Mouse (Mus musculus): ENCODE data around the gene Tmem119.
A peak's percentile ranks its signal among the peaks of the same experiment; 100 is the strongest.

DNA sequence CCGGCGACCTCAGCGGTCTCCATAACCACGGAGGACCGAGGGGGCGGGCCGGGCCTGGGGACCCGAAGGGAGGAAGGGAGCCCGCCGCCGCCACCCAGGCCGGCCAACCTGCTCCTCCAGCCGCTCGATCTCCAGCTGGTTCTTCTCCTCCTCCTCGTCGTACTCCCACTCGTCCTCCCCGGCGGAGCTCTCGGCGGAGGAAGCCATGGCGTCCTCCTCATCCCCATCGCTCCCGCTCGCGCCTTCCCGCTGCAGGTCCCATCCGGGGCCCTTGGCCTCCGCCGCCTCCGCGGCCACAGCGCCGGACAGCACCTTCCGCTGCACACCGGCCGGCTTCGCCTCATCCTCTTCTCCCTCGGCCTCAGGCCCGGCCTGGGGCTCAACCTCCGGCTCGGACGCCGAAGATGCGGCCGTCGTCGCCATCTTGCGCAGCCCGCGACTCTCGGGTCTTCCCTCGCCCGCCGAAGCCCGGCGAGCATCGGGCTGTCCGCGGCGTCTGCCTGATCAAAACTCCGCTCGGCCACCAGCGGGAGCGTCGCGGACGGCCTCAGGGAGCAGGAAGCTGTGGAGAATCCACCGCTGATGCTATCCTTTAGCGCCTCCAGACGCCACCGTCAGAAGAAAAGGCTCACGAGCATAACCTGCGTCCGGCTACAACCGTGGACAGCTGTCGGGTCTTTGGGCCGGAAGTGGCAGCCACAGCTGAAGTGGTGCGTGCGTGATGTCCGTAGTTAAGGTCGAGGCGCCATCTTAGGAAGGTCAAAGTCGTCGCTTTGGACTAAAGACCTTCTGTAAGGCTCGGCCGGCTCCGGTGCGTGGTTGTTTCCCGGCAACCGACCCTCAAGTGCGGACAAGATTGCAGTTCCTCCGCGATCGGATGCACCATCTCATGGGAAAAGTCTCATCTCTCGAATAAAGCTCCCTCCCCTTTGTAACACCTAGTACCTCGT lies 28.8 kb downstream of the Tmem119 start:
- TF ChIP-seq CTCF (IDR thresholded peaks at IDR 0.05; ENCODE audit: low read depth), result no peak
- peak; percentile 98 for TF ChIP-seq EP300 (IDR thresholded peaks at IDR 0.05; ENCODE audit: low read depth)
